ENCODE assay signal across 7 mouse cellular contexts in genomic region chr6:51508750-51509648, GRCm38 (mm10). TPM values are rescaled to one million over a fixed set of nuclear protein-coding genes. Genes with fewer than 3 reads are reported as not detected.
DNase-seq lines count a peak whose midpoint lies in the region; ATAC-seq and TF ChIP-seq lines count a peak whose summit lies in the region.

No protein-coding gene starts in this region.

- no peak for TF ChIP-seq EP300 in heart, adult 2 months (IDR thresholded peaks at IDR 0.05; ENCODE audit: insufficient read depth, low read depth, low read length)

- WGBS in embryonic facial prominence, embryonic 10.5 days, result 32% methylated on average over 18 of the region's 18 CpGs
- 19% methylated on average over 18 of the region's 18 CpGs for WGBS in heart, adult 2 months
- WGBS in kidney, adult 2 months, result 25% methylated on average over 18 of the region's 18 CpGs
- 24% methylated on average over 18 of the region's 18 CpGs for WGBS in limb, embryonic 13.5 days
- WGBS in midbrain, embryonic 15.5 days, result 25% methylated on average over 18 of the region's 18 CpGs
- 26% methylated on average over 18 of the region's 18 CpGs for WGBS in spleen, adult 2 months

- ATAC-seq in limb, embryonic 13.5 days (ENCODE audit: low FRiP score, low read depth), result peak; percentile 69; the same call in 1 of the 2 replicates
- peak; percentile 75; the same call in 1 of the 2 replicates for ATAC-seq in midbrain, embryonic 15.5 days (replicated peaks)

- no peaks in the 10 kb centered on the region for H3K9me3 ChIP-seq in embryonic facial prominence, embryonic 10.5 days
- no peaks in the 10 kb centered on the region for H3K9me3 ChIP-seq in limb, embryonic 13.5 days
- H3K9me3 ChIP-seq in midbrain, embryonic 15.5 days, result no peaks in the 10 kb centered on the region

- peak overlapping the region; percentile 49 for H3K4me2 ChIP-seq in limb, embryonic 13.5 days (replicated peaks)
- peak overlapping the region; percentile 41 for H3K4me2 ChIP-seq in midbrain, embryonic 15.5 days

- H3K27ac ChIP-seq in embryonic facial prominence, embryonic 10.5 days (replicated peaks), result peak overlapping the region; percentile 32
- H3K27ac ChIP-seq in heart, adult 2 months, result peak overlapping the region; percentile 43; the same call in 1 of the 2 replicates
- no peak overlapping the region for H3K27ac ChIP-seq in kidney, adult 2 months (ENCODE audit: insufficient read depth, low read depth, low read length)
- no peak overlapping the region for H3K27ac ChIP-seq in limb, embryonic 13.5 days
- H3K27ac ChIP-seq in midbrain, embryonic 15.5 days, result peak overlapping the region; percentile 51; the same call in 1 of the 2 replicates
- H3K27ac ChIP-seq in spleen, adult 2 months (ENCODE audit: insufficient read depth, low read length), result no peak overlapping the region

- intact Hi-C loops in heart, adult 2 months (cut with DNase I), result loop anchor here (1.0 to 5.0 kb wide), 3 partner anchors 37 to 124 kb away; partner anchors contain the start of gene Cbx3

- peak; percentile 80 to 89 for DNase-seq in adrenal gland, postnatal 36 days
- DNase-seq in embryonic facial prominence, embryonic 10.5 days (ENCODE audit: low spot score), result peak; percentile 81
- peak; percentile 78 to 79 for DNase-seq in heart, adult 2 months
- peak; percentile 74 for DNase-seq in kidney, adult 2 months
- peak; percentile 65 to 70 for DNase-seq in spleen, adult 2 months (ENCODE audit: low read depth in 1 of 2, low spot score in 2 of 2)

- no peaks in the 10 kb centered on the region for H3K36me3 ChIP-seq in embryonic facial prominence, embryonic 10.5 days (replicated peaks)
- no peaks in the 10 kb centered on the region for H3K36me3 ChIP-seq in heart, adult 2 months (ENCODE audit: control insufficient read depth, insufficient read depth, low read length)
- no peaks in the 10 kb centered on the region for H3K36me3 ChIP-seq in kidney, adult 2 months (ENCODE audit: control insufficient read depth, insufficient read depth, low read length)
- H3K36me3 ChIP-seq in limb, embryonic 13.5 days, result no peaks in the 10 kb centered on the region
- H3K36me3 ChIP-seq in midbrain, embryonic 15.5 days (replicated peaks), result no peaks in the 10 kb centered on the region
- H3K36me3 ChIP-seq in spleen, adult 2 months (ENCODE audit: control insufficient read depth, insufficient read depth, low read length), result no peaks in the 10 kb centered on the region

- TF ChIP-seq CTCF in heart, adult 2 months (IDR thresholded peaks at IDR 0.05), result peak; percentile 78
- TF ChIP-seq CTCF in kidney, adult 2 months (conservative IDR thresholded peaks at IDR 0.05; ENCODE audit: insufficient read depth, insufficient read length, low read depth, low read length), result peak; percentile 88
- TF ChIP-seq CTCF in spleen, adult 2 months (IDR thresholded peaks at IDR 0.05; ENCODE audit: extremely low read depth, insufficient read depth, insufficient read length, insufficient replicate concordance), result peak; percentile 77; the same call in 1 of the 2 replicates

- no peak for TF ChIP-seq POLR2A in heart, adult 2 months (IDR thresholded peaks at IDR 0.05; ENCODE audit: insufficient read depth, low read depth, low read length)
- TF ChIP-seq POLR2A in kidney, adult 2 months (IDR thresholded peaks at IDR 0.05; ENCODE audit: low read depth, low read length), result no peak
- TF ChIP-seq POLR2A in spleen, adult 2 months (IDR thresholded peaks at IDR 0.05; ENCODE audit: low read depth, low read length), result no peak

- H3K27me3 ChIP-seq in embryonic facial prominence, embryonic 10.5 days (replicated peaks; ENCODE audit: low read depth, poor library complexity, severe bottlenecking), result no peaks in the 10 kb centered on the region
- H3K27me3 ChIP-seq in heart, adult 2 months (ENCODE audit: control insufficient read depth, insufficient read depth, low read length), result no peaks in the 10 kb centered on the region
- no peaks in the 10 kb centered on the region for H3K27me3 ChIP-seq in kidney, adult 2 months (replicated peaks; ENCODE audit: control insufficient read depth, insufficient read depth, low read length)
- no peaks in the 10 kb centered on the region for H3K27me3 ChIP-seq in limb, embryonic 13.5 days
- H3K27me3 ChIP-seq in midbrain, embryonic 15.5 days (replicated peaks), result no peaks in the 10 kb centered on the region
- H3K27me3 ChIP-seq in spleen, adult 2 months (ENCODE audit: control insufficient read depth, insufficient read depth, low read length), result no peaks in the 10 kb centered on the region

- H3K4me1 ChIP-seq in embryonic facial prominence, embryonic 10.5 days, result peaks cover 11% of the 10 kb centered on the region
- no peaks in the 10 kb centered on the region for H3K4me1 ChIP-seq in heart, adult 2 months (ENCODE audit: control insufficient read depth, insufficient read depth, low read length)
- no peaks in the 10 kb centered on the region for H3K4me1 ChIP-seq in kidney, adult 2 months (ENCODE audit: control insufficient read depth, insufficient read depth, low read length)
- H3K4me1 ChIP-seq in limb, embryonic 13.5 days, result peaks cover 7% of the 10 kb centered on the region; the same call in 1 of the 2 replicates
- H3K4me1 ChIP-seq in midbrain, embryonic 15.5 days, result no peaks in the 10 kb centered on the region
- no peaks in the 10 kb centered on the region; the same call in 1 of the 2 replicates for H3K4me1 ChIP-seq in spleen, adult 2 months (ENCODE audit: control insufficient read depth, insufficient read depth, insufficient read length)

- H3K79me2 ChIP-seq in heart, adult 2 months (replicated peaks; ENCODE audit: control insufficient read depth, insufficient read depth, low read length), result no peaks in the 10 kb centered on the region

- no peak overlapping the region; the same call in 1 of the 2 replicates for H3K9ac ChIP-seq in heart, adult 2 months (ENCODE audit: low read depth, low read length)
- peak overlapping the region; percentile 40; the same call in 1 of the 2 replicates for H3K9ac ChIP-seq in limb, embryonic 13.5 days
- H3K9ac ChIP-seq in midbrain, embryonic 15.5 days, result peak overlapping the region; percentile 21; the same call in 1 of the 2 replicates

- peak overlapping the region; percentile 47 for H3K4me3 ChIP-seq in embryonic facial prominence, embryonic 10.5 days
- peak overlapping the region; percentile 46 for H3K4me3 ChIP-seq in heart, adult 2 months
- no peak overlapping the region for H3K4me3 ChIP-seq in kidney, adult 2 months (ENCODE audit: insufficient read depth, low read depth, low read length)
- H3K4me3 ChIP-seq in limb, embryonic 13.5 days, result peak overlapping the region; percentile 31
- H3K4me3 ChIP-seq in midbrain, embryonic 15.5 days, result peak overlapping the region; percentile 31
- H3K4me3 ChIP-seq in spleen, adult 2 months (ENCODE audit: extremely low read depth, insufficient read depth, insufficient read length), result no peak overlapping the region

RNA-seq across cellular contexts. Expression of gene Snx10, which starts 14.7 kb away (rescaled TPM):
- total RNA-seq in adrenal gland, postnatal 36 days (2021), result 10 to 100 TPM; 33.4 to 36.4 TPM
- 22.7 and 24.0 TPM in 2 replicates for polyA plus RNA-seq in embryonic facial prominence, embryonic 10.5 days (2016; fragmentation: Nextera tagmentation; extraction: Ambion mirVana)
- total RNA-seq in heart, adult 2 months (2021), result 10 to 100 TPM; 10.8 to 11.4 TPM
- 3.9 and 6.5 TPM in 2 replicates for polyA plus RNA-seq in heart, adult 2 months (2012; rRNA removed)
- polyA plus RNA-seq in kidney, adult 2 months (2012; rRNA removed), result 2.5 and 4.1 TPM in 2 replicates
- 13.3 and 15.4 TPM in 2 replicates for polyA plus RNA-seq in limb, embryonic 13.5 days (2015; fragmentation: Nextera tagmentation; extraction: Ambion mirVana)
- polyA plus RNA-seq in midbrain, embryonic 15.5 days (2015; fragmentation: Nextera tagmentation; extraction: Ambion mirVana), result 50.4 and 52.8 TPM in 2 replicates
- polyA plus RNA-seq in spleen, adult 2 months (2012; rRNA removed), result 1.7 and 2.4 TPM in 2 replicates

RNA-seq across cellular contexts. Expression of gene Cbx3, which starts 38.8 kb away (rescaled TPM):
- total RNA-seq in adrenal gland, postnatal 36 days (2021), result 100 to 1,000 TPM in 1 of 2 experiments, 10 to 100 TPM in 1; 88.4 to 111 TPM
- 700 and 747 TPM in 2 replicates for polyA plus RNA-seq in embryonic facial prominence, embryonic 10.5 days (2016; fragmentation: Nextera tagmentation; extraction: Ambion mirVana)
- 10 to 100 TPM; 58.7 to 63.9 TPM for total RNA-seq in heart, adult 2 months (2021)
- polyA plus RNA-seq in heart, adult 2 months (2012; rRNA removed), result 7.6 and 15.7 TPM in 2 replicates
- 5.7 and 11.0 TPM in 2 replicates for polyA plus RNA-seq in kidney, adult 2 months (2012; rRNA removed)
- polyA plus RNA-seq in limb, embryonic 13.5 days (2015; fragmentation: Nextera tagmentation; extraction: Ambion mirVana), result 532 and 550 TPM in 2 replicates
- polyA plus RNA-seq in midbrain, embryonic 15.5 days (2015; fragmentation: Nextera tagmentation; extraction: Ambion mirVana), result 365 and 388 TPM in 2 replicates
- polyA plus RNA-seq in spleen, adult 2 months (2012; rRNA removed), result 4.7 and 5.2 TPM in 2 replicates

RNA-seq across cellular contexts. Expression of gene Hnrnpa2b1, which starts 39.3 kb away (rescaled TPM):
- total RNA-seq in adrenal gland, postnatal 36 days (2021), result 100 to 1,000 TPM; 593 to 702 TPM
- 2,407 and 2,547 TPM in 2 replicates for polyA plus RNA-seq in embryonic facial prominence, embryonic 10.5 days (2016; fragmentation: Nextera tagmentation; extraction: Ambion mirVana)
- total RNA-seq in heart, adult 2 months (2021), result 100 to 1,000 TPM; 384 to 411 TPM
- 91.2 and 166 TPM in 2 replicates for polyA plus RNA-seq in heart, adult 2 months (2012; rRNA removed)
- 63.0 and 105 TPM in 2 replicates for polyA plus RNA-seq in kidney, adult 2 months (2012; rRNA removed)
- 2,108 and 2,149 TPM in 2 replicates for polyA plus RNA-seq in limb, embryonic 13.5 days (2015; fragmentation: Nextera tagmentation; extraction: Ambion mirVana)
- 1,331 and 1,465 TPM in 2 replicates for polyA plus RNA-seq in midbrain, embryonic 15.5 days (2015; fragmentation: Nextera tagmentation; extraction: Ambion mirVana)
- polyA plus RNA-seq in spleen, adult 2 months (2012; rRNA removed), result 37.4 and 47.3 TPM in 2 replicates

Comparison
In these comparisons a context has a peak if more than half of its experiments do, and no peak if none do; other contexts are left out.
1. H3K27ac ChIP-seq: peak in embryonic facial prominence, embryonic 10.5 days (single experiment), heart, adult 2 months (single experiment) and midbrain, embryonic 15.5 days (single experiment); none in kidney, adult 2 months (single experiment), limb, embryonic 13.5 days (single experiment) and spleen, adult 2 months (single experiment).
2. H3K4me3 ChIP-seq: peak in embryonic facial prominence, embryonic 10.5 days (single experiment), heart, adult 2 months (single experiment), limb, embryonic 13.5 days (single experiment) and midbrain, embryonic 15.5 days (single experiment); none in kidney, adult 2 months (single experiment) and spleen, adult 2 months (single experiment).
3. RNA of gene Cbx3, which starts 38.8 kb away (polyA plus RNA-seq): 700 to 747 TPM in embryonic facial prominence, embryonic 10.5 days, 532 to 550 TPM in limb, embryonic 13.5 days and 365 to 388 TPM in midbrain, embryonic 15.5 days; 5.7 to 11.0 TPM in kidney, adult 2 months, 7.6 to 15.7 TPM in heart, adult 2 months and 4.7 to 5.2 TPM in spleen, adult 2 months; every median in the first group is over 10 times any median in the second.
4. Peak in every context shown above with its lines, with median percentiles within 50 percentile points of each other: DNase-seq and CTCF ChIP-seq.